Mouse (Mus musculus) layer of hippocampus, adult 8-10 months (tissue): ENCODE measurements around the gene Syngr3. TPM values are rescaled to one million over a fixed set of nuclear protein-coding genes. Genes with fewer than 3 reads are reported as not detected.
"Not testable (repeated sequence)": the region's sequence is repeated elsewhere in the genome, so short reads cannot be mapped to it uniquely, and the experiment has no call there.

ENCODE experiments used
- DNase-seq, 2 experiments: peaks; one replicate each; pipeline ENCODE4 v3.0.0; 2022; ENCODE audit warnings: low spot score in 2 of 2
- total RNA-seq, 4 experiments: library from RNA; stranded (reverse); gene quantifications; 2 replicates each; pipeline ENCODE4 v1.2.4; 2022

The Syngr3 gene
- 100 to 1,000 TPM; 137 to 165 (median 150) TPM for total RNA-seq

DNA sequence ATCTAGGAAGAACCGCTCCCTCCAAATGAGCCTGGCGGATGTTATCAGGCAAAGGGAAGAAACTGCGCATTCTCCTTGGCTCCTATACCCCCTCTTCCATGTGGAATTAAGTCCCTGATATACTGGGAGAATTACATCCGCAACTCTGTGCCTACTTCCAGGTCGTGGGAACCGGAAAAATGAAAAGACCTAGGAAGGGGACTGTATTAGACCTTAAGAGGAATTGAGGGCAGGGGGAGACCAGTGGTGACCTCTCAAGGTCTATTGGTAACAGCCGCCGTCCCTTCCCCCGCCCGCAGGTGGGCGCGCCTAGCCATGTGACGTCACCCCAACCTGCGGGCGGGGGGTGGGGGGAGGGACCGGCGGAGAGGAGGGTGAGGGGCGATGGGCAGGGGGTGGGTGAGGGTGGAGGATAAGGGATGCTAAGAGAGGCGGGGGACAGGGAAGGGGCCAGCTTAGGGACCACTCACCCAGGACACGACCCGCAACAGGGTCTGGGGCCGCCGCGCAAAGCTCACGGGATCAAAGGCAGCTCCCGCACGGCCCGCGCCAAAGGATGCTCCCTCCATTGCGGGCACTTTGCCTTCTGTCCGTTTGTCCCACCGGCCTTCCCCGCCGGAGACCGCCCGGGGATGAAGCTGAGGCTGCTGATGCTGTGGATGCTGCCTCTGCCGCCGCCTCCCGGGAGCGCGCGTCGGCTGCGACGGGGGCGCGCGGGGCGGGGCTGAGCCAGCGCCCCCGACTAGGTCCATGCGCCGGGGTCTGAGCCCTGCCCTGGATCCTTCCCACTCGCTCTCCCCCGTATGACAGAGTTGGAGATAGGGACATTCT, at the start of gene Syngr3:
Syngr3 (minus strand) TSS at position 705 of the 831 bp plus-strand sequence.
- peak in 1 of 2 experiments; percentile 42 for DNase-seq

GRCm38 (mm10) chr17:24738238-24738637, 48.5 kb upstream of the Syngr3 start:
- no peak for DNase-seq

DNA sequence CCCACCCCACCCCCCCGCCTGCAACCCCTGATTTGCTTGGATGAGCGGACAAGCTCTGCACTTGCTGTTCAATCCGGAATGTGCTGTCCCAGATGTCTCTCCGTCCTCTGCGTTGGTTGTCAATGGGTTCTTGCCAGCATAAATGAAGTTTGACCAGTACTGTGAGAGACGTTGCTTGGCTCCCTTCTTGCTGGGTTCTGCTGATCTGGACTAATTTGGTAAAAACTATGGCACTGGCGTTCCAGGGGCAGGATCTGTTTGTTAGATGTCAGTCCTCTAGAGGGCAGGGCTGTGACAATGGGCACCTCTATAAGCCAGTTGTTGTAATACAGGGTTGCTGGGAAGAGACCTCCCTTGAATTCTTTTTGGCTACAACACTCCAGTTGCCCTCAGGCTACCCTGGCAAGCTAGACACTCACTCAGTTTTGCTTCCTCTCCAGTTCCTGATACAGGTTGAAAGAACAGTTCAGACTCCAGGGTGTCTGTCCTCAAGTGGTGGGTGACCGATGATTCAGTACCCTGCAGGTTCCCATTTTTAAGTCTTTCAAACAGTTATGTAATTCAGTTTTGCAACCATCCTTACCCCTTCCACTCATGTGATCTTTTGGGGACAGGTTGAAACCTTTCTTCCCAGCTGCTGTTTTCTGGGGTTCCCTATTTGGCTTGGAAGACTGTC, 47.5 kb upstream of the Syngr3 start:
- DNase-seq = no peak

- peak; percentile 93 to 96 for DNase-seq
Observed at GRCm38 (mm10) chr17:24736330-24737051, 46.7 kb upstream of the Syngr3 start, which contains the start of gene Msrb1. Msrb1 (plus strand) TSS chr17:24736642.

DNA sequence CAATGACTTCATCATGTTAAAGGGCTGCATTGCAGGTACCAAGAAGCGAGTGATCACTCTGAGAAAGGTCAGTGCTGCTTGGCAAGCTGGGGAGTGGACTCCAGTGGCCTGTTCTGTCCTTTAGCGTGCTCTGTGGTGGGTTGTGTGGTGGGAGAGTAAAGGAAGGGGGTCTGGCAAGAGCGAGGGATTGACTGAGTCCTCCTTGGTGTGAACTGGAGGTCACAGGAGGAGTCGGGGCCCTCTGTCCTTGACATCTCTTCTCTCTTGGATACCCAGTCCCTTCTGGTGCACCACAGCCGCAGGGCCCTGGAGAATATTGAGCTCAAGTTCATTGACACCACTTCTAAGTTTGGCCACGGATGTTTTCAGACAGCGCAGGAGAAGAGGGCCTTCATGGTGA, 45.7 kb upstream of the Syngr3 start:
- DNase-seq = no peak

- DNase-seq = no peak
Observed at GRCm38 (mm10) chr17:24734513-24734912, 44.8 kb upstream of the Syngr3 start.

DNA sequence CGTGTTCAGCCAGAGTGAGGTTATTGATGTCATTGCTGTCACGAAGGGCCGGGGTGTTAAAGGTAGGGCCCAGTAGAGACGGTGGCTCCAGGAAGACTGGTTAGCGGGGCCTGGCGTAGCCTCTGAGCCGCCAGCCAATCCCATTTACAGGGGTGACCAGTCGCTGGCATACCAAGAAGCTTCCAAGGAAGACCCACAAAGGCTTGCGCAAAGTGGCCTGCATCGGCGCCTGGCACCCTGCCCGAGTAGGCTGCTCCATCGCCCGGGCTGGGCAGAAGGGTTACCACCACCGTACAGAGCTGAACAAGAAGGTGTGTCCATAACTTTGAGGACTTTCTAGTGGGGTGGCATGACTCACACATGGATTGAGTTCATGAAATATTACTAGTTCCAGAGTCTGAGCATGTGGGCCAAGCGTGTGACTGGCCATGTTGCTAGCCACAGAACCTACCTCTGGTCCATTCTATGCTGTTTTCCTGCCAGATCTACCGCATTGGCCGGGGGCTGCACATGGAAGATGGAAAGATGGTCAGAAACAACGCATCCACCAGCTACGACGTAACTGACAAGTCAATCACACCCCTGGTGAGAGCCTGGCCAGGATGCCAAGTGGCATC, 43.8 kb upstream of the Syngr3 start:
- DNase-seq = no peak

GRCm38 (mm10) chr17:24732233-24732935, 42.6 kb upstream of the Syngr3 start:
- DNase-seq = no peak

DNA sequence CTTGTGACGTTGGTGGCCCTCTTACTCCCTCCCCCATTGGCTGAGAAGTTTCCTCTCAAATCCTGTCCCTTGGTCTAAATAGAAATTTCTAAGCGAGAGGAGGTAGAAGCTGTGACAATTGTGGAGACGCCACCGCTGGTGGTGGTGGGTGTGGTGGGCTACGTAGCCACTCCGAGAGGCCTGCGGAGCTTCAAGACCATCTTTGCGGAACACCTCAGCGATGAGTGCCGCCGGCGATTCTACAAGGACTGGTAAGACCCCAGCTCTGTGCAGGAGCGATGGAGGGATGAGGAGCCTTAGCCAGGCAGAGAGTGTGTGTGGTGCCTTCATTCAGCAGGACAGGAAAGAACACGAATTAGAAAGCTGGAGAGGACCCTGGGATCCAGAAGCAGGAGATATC, 41.0 kb upstream of the Syngr3 start:
- no peak for DNase-seq

DNA sequence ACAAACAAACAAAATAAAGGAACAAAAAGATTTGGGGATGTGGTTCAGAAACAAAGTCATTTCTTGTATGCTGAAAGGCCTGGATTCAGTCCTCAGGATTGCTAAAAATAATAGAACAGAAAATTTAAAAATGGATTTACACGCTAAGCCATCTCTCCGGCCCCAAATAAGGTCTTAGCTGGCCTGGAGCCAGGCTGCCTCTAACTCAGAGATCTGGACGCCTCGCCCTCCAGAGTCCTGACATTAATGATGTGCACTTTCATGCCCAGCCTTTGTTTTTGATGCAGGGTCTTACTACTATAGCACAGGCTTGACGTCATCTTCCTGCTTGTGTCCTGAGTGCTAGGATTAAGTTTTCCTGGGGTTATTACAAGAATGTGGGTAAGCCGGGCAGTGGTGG, 39.3 kb upstream of the Syngr3 start:
- no peak for DNase-seq

DNA sequence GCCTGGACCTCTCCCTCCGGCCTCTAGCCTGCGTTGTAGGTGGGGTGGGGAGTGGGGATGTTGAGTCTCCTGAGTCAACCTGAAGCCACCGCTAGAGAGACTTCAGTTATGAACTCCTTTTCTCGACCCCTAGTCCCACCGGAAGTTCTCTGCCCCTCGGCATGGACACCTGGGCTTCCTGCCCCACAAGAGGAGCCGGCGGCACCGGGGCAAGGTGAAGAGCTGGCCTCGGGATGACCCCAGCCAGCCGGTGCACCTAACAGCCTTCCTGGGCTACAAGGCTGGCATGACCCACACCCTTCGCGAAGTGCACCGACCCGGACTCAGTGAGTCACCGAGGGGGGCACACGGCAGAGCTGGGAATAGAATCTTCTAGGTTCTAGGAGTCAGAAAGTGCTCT, 38.4 kb upstream of the Syngr3 start:
- DNase-seq = no peak

DNA sequence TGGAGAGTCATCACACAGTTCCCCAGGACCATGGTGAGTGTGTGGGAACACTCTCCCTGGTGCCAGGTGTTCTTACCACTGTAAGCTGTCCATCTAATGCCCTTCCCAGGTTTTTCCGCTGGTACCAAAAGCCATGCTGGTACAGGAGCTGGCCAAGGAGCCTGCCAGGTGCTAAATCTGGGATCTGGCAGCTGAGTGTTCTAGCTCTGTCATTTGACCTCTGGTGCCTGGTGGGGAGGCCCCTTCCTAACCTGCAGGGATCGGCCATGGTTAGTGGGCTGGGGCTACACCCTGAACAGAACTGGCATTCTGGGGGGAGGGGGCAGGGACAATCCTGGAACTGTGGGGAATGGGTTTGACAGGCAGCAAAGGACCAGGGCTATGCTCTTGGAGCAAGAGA, 37.9 kb upstream of the Syngr3 start, which contains the start of gene Rpl3l:
Rpl3l (plus strand) TSS at position 203 of the 400 bp plus-strand sequence.
- DNase-seq = no peak

DNA sequence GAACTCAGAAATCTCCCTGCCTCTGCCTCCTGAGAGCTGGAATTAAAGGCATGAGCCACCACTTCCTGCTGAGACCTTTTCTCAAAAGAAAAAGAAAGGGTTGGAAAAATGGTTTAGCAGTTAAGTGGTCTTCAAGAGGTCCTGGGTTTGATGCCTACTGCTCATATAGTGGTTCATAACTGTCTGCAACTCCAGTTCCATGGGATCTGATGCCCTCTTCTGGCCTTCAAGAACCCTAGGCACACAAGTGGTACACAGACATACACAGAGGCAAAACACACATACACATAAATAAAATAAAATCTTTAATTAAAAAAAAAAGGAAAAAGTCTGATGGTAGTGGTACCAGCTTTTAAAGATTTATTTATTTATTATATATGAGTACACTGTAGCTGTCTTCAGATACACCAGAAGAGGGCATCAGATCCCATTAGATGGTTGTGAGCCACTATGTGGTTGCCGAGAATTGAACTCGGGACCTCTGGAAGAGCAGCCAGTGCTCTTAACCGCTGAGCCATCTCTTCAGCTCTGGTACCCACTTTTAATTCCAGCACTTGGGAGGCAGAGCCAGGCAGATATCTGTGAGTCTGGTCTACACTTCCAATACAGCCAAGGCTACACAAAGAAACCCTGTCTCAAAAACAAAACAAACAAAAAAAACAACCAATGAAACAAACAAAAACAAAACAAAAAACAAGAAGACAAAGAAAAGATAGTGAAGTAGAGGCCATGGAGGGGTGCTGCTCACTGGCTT, 36.1 kb upstream of the Syngr3 start:
- no peak for DNase-seq

DNA sequence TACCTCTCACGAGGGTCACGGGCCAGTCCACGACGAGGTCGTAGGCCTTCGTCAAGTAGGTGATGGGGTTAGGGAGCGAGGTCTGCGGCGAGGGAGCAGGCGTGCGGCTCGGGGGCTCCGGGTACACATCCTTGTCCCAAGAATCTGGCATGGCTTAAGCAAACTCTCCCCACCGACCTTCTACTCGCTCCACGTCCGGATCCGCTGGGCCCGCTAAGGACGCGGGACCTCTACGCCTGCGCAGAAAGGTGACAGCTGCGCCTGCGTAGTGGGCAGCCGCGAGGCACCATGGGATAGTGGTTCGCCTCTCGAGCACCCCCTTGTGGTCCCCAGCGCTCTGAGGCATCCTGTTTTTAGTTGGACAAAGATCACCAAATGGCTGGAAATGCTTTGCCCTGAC, 34.4 kb upstream of the Syngr3 start, which contains the start of gene Ndufb10:
Ndufb10 (minus strand) TSS at position 295 of the 400 bp plus-strand sequence.
- DNase-seq = peak; percentile 90 to 98

DNA sequence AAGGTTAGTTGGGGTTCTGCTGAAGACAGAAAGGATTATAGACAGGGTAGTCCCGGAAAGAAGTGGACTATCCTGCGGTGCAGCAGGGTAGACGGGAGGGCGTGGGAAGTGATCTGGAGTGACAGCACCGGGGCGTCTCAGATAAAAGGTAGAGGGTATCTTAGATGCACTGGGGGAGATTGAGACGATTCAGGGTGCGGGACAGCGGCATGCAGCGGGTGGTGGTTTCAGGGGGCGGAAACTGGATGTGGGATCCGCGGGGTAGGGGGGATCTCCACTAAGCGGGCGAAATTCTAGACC, 34.1 kb upstream of the Syngr3 start:
- no peak for DNase-seq

GRCm38 (mm10) chr17:24723122-24723880, 33.5 kb upstream of the Syngr3 start:
- DNase-seq = no peak

DNA sequence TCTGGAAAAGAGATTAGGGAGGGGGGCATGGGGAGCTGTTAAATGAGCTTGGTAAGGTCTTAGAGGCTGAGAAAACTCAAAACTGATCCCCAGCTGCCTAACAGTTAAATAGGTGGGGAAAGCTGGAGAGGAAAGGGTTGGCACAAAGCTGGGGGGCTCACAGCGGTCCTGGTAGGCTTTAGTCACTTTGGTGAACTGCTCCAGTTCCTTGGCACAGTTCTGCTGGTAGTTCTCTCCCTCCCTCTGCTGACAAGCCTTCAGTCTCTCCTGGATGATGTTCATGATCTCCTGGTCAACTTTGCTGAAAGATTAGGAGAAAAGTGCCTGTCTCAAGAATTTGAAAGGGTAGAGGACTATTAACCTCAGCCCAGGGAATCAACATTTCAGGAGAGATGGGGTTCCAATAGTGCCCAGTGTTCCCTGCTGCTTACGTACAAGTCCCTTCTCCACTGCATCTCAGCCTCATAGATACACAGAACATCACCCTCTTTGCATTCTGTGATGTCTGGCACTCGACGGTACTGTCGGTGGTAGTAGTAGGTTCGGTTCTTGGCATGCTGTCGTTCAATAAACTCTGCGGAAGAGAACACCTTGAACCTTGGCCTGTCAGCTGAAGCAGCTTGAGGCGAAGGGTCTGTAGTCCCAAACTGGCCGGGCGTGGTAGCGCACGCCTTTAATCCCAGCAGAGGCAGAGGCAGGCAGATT, 32.6 kb upstream of the Syngr3 start:
- DNase-seq = no peak

DNA sequence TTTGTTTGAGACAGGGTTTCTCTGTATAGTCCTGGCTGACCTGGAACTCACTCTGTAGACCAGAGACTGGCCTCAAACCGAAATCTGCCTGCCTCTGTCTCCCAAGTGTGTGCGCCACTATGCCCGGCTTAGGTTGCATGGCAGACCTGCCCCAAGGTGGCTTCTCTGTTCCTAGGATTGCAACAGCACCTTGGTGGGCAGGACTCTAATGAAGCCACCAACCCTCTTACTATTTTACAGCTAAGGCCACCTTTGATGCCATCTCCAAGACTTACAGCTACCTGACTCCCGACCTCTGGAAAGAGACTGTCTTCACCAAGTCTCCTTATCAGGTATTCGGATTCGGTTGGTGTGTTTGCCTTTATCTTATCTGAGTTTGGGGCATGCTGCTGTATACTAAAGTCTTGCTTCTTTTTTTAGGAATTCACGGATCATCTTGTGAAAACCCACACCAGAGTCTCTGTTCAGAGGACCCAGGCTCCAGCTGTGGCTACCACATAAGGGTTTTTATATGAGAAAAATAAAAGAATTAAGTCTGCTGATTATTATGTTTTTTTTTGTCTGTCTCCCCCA, 31.7 kb upstream of the Syngr3 start:
- not testable (repeated sequence) for DNase-seq
